ENCODE assay signal across 8 mouse cellular contexts in genomic region chr11:120189459-120190312, GRCm38 (mm10). TPM values are rescaled to one million over a fixed set of nuclear protein-coding genes. Genes with fewer than 3 reads are reported as not detected.
DNase-seq lines count a peak whose midpoint lies in the region; ATAC-seq and TF ChIP-seq lines count a peak whose summit lies in the region.

No protein-coding gene starts in this region.

- TF ChIP-seq CTCF in stomach, postnatal 0 days (IDR thresholded peaks at IDR 0.05; ENCODE audit: low read depth), result peak; percentile 8; the same call in 1 of the 2 replicates

- ATAC-seq in forebrain, embryonic 15.5 days (replicated peaks), result peak; percentile 96
- ATAC-seq in liver, embryonic 16.5 days (ENCODE audit: low read depth), result peak; percentile 90
- peak; percentile 89 for ATAC-seq in neural tube, embryonic 12.5 days (ENCODE audit: low FRiP score, low read depth)
- ATAC-seq in stomach, postnatal 0 days (ENCODE audit: low FRiP score, low TSS enrichment), result peak; percentile 94

- in situ Hi-C loops in ES-E14 (cut with MboI; ENCODE audit: low sequenced_read_pairs in 2 of 2, unreplicated experiment in 2 of 2), result no loop called here

- WGBS in forebrain, embryonic 15.5 days, result under 1% methylated on average over 67 of the region's 68 CpGs
- under 1% methylated on average over 68 of the region's 68 CpGs for WGBS in large intestine, adult 2 months
- WGBS in liver, embryonic 16.5 days (ENCODE audit: insufficient replicate concordance), result under 1% methylated on average over 67 of the region's 68 CpGs
- WGBS in neural tube, embryonic 12.5 days, result under 1% methylated on average over 67 of the region's 68 CpGs
- under 1% methylated on average over 64 of the region's 68 CpGs for WGBS in stomach, postnatal 0 days

- peaks cover 6 to 12% of the 10 kb centered on the region in 2 experiments for H3K4me1 ChIP-seq in ES-E14 (ENCODE audit: control insufficient read depth in 2 of 2, insufficient read depth in 2 of 2, low read length in 2 of 2, poor library complexity in 1 of 2)
- peaks cover 31% of the 10 kb centered on the region for H3K4me1 ChIP-seq in forebrain, embryonic 15.5 days
- peaks cover 10% of the 10 kb centered on the region for H3K4me1 ChIP-seq in liver, embryonic 16.5 days (ENCODE audit: control insufficient read depth, low read depth, low read length)
- H3K4me1 ChIP-seq in neural tube, embryonic 12.5 days, result peaks cover 34% of the 10 kb centered on the region
- H3K4me1 ChIP-seq in stomach, postnatal 0 days (replicated peaks; ENCODE audit: control insufficient read depth, insufficient read depth), result peaks cover 11% of the 10 kb centered on the region

- no peaks in the 10 kb centered on the region for H3K9me3 ChIP-seq in ES-E14 (ENCODE audit: control insufficient read depth, insufficient read depth, low read depth, low read length)
- H3K9me3 ChIP-seq in forebrain, embryonic 15.5 days, result no peaks in the 10 kb centered on the region
- no peaks in the 10 kb centered on the region for H3K9me3 ChIP-seq in liver, embryonic 16.5 days (replicated peaks; ENCODE audit: control insufficient read depth, low read length)
- H3K9me3 ChIP-seq in neural tube, embryonic 12.5 days, result no peaks in the 10 kb centered on the region
- no peaks in the 10 kb centered on the region for H3K9me3 ChIP-seq in stomach, postnatal 0 days (ENCODE audit: control insufficient read depth, low read length)

- no peak overlapping the region for H3K27ac ChIP-seq in ES-E14 (ENCODE audit: insufficient read depth, low read depth, low read length, poor library complexity, severe bottlenecking)
- H3K27ac ChIP-seq in forebrain, embryonic 15.5 days (replicated peaks), result peak overlapping the region; percentile 96
- peak overlapping the region; percentile 58 for H3K27ac ChIP-seq in liver, embryonic 16.5 days (ENCODE audit: low read length)
- H3K27ac ChIP-seq in neural tube, embryonic 12.5 days, result peak overlapping the region; percentile 96
- peak overlapping the region; percentile 96 for H3K27ac ChIP-seq in stomach, postnatal 0 days (replicated peaks)

- intact Hi-C loops in heart, postnatal 14 days (cut with DNase I), result loop anchor here (1.0 to 5.0 kb wide), 3 partner anchors 45 to 158 kb away; partner anchors contain the start of gene Actg1

- no peaks in the 10 kb centered on the region for H3K36me3 ChIP-seq in ES-E14 (ENCODE audit: control insufficient read depth, insufficient read depth, low read length, poor library complexity, severe bottlenecking)
- H3K36me3 ChIP-seq in forebrain, embryonic 15.5 days, result no peaks in the 10 kb centered on the region
- H3K36me3 ChIP-seq in liver, embryonic 16.5 days (ENCODE audit: control insufficient read depth, insufficient read depth), result no peaks in the 10 kb centered on the region
- peaks cover 8% of the 10 kb centered on the region; the same call in 1 of the 2 replicates for H3K36me3 ChIP-seq in neural tube, embryonic 12.5 days
- H3K36me3 ChIP-seq in stomach, postnatal 0 days (ENCODE audit: control insufficient read depth, insufficient read depth, low read length), result no peaks in the 10 kb centered on the region

- H3K27me3 ChIP-seq in forebrain, embryonic 15.5 days, result no peaks in the 10 kb centered on the region
- H3K27me3 ChIP-seq in liver, embryonic 16.5 days (ENCODE audit: control insufficient read depth, insufficient read depth, low read depth, low read length), result peaks cover 61% of the 10 kb centered on the region
- no peaks in the 10 kb centered on the region for H3K27me3 ChIP-seq in neural tube, embryonic 12.5 days (replicated peaks)
- no peaks in the 10 kb centered on the region for H3K27me3 ChIP-seq in stomach, postnatal 0 days (ENCODE audit: control insufficient read depth, insufficient read depth, low read length)

- peak overlapping the region; percentile 81 for H3K4me2 ChIP-seq in forebrain, embryonic 15.5 days (replicated peaks)
- peak overlapping the region; percentile 65 for H3K4me2 ChIP-seq in liver, embryonic 16.5 days (ENCODE audit: low read depth, low read length)
- H3K4me2 ChIP-seq in neural tube, embryonic 12.5 days (replicated peaks), result peak overlapping the region; percentile 99
- peak overlapping the region; percentile 98 for H3K4me2 ChIP-seq in stomach, postnatal 0 days (replicated peaks; ENCODE audit: low read depth)

- TF ChIP-seq EP300 in stomach, postnatal 0 days (optimal IDR thresholded peaks at IDR 0.05), result no peak

- DNase-seq in ES-E14 (ENCODE audit: low read depth, low spot score), result peak; percentile 94
- peak; percentile 99 to 100 for DNase-seq in cerebellum, adult 18-20 months
- peak; percentile 99 for DNase-seq in heart, postnatal 14 days
- DNase-seq in large intestine, adult 2 months (ENCODE audit: low read depth, low spot score), result peak; percentile 90
- DNase-seq in stomach, postnatal 0 days (ENCODE audit: low spot score), result peak; percentile 100

- H3K9ac ChIP-seq in ES-E14 (ENCODE audit: insufficient read depth, low read depth, low read length, poor library complexity, severe bottlenecking), result peak overlapping the region; percentile 73
- H3K9ac ChIP-seq in forebrain, embryonic 15.5 days (replicated peaks), result peak overlapping the region; percentile 93
- peak overlapping the region; percentile 50 for H3K9ac ChIP-seq in liver, embryonic 16.5 days (ENCODE audit: low read depth, low read length)
- H3K9ac ChIP-seq in neural tube, embryonic 12.5 days, result peak overlapping the region; percentile 99
- H3K9ac ChIP-seq in stomach, postnatal 0 days (ENCODE audit: low read length), result peak overlapping the region; percentile 91

- peak overlapping the region; percentile 85 to 87 for H3K4me3 ChIP-seq in ES-E14 (ENCODE audit: insufficient read depth in 1 of 2, low read depth in 1 of 2, low read length in 2 of 2, poor library complexity in 1 of 2, severe bottlenecking in 1 of 2)
- peak overlapping the region; percentile 72 for H3K4me3 ChIP-seq in forebrain, embryonic 15.5 days
- peak overlapping the region; percentile 63 for H3K4me3 ChIP-seq in liver, embryonic 16.5 days (ENCODE audit: low read depth, low read length)
- H3K4me3 ChIP-seq in neural tube, embryonic 12.5 days, result peak overlapping the region; percentile 90
- peak overlapping the region; percentile 91 for H3K4me3 ChIP-seq in stomach, postnatal 0 days (ENCODE audit: low read depth, low read length)

TF ChIP-seq in ES-E14, 5 proteins besides CTCF, POLR2A, EP300 and RAD21:
- TF ChIP-seq ZC3H11A (IDR thresholded peaks at IDR 0.05; ENCODE audit: borderline replicate concordance, low read depth, low read length) (no peak), HCFC1 (IDR thresholded peaks at IDR 0.05; ENCODE audit: borderline replicate concordance, insufficient read depth, low read length) (no peak), CHD2 (IDR thresholded peaks at IDR 0.05; ENCODE audit: low read depth, low read length) (no peak), ZNF384 (IDR thresholded peaks at IDR 0.05; ENCODE audit: low read depth, low read length) (no peak), MAFK (IDR thresholded peaks at IDR 0.05; ENCODE audit: insufficient read depth, low read depth, low read length) (no peak)

RNA-seq across cellular contexts. Expression of gene Slc38a10, which starts 38.5 kb away (rescaled TPM):
- 146 and 216 TPM in 2 replicates for total RNA-seq in ES-E14 (2012; rRNA removed)
- 97.7 and 98.9 TPM in 2 replicates for polyA plus RNA-seq in forebrain, embryonic 15.5 days (2015; fragmentation: Nextera tagmentation; extraction: Ambion mirVana)
- total RNA-seq in heart, postnatal 14 days (2021), result 10 to 100 TPM; 78.7 to 83.5 TPM
- 67.3 and 112 TPM in 2 replicates for polyA plus RNA-seq in large intestine, adult 2 months (2012; rRNA removed)
- 36.6 and 42.0 TPM in 2 replicates for polyA plus RNA-seq in liver, embryonic 16.5 days (2015; fragmentation: Nextera tagmentation; extraction: Ambion mirVana)
- 119 and 121 TPM in 2 replicates for polyA plus RNA-seq in neural tube, embryonic 12.5 days (2016; fragmentation: Nextera tagmentation; extraction: Ambion mirVana)
- 40.5 and 42.3 TPM in 2 replicates for polyA plus RNA-seq in stomach, postnatal 0 days (2015; fragmentation: Nextera tagmentation; extraction: Ambion mirVana)

RNA-seq across cellular contexts. Expression of gene Bahcc1, which starts 43.1 kb away (rescaled TPM):
- total RNA-seq in ES-E14 (2012; rRNA removed), result 11.7 and 16.3 TPM in 2 replicates
- polyA plus RNA-seq in forebrain, embryonic 15.5 days (2015; fragmentation: Nextera tagmentation; extraction: Ambion mirVana), result 15.4 and 16.1 TPM in 2 replicates
- total RNA-seq in heart, postnatal 14 days (2021), result 10 to 100 TPM in 1 of 2 experiments, 1 to 10 TPM in 1; 7.8 to 10.0 TPM
- 7.6 and 8.2 TPM in 2 replicates for polyA plus RNA-seq in large intestine, adult 2 months (2012; rRNA removed)
- 0.84 TPM in 2 replicates for polyA plus RNA-seq in liver, embryonic 16.5 days (2015; fragmentation: Nextera tagmentation; extraction: Ambion mirVana)
- 21.6 and 22.8 TPM in 2 replicates for polyA plus RNA-seq in neural tube, embryonic 12.5 days (2016; fragmentation: Nextera tagmentation; extraction: Ambion mirVana)
- 2.7 and 2.9 TPM in 2 replicates for polyA plus RNA-seq in stomach, postnatal 0 days (2015; fragmentation: Nextera tagmentation; extraction: Ambion mirVana)
